Mouse (Mus musculus): ENCODE results near the gene Dap. TPM values are rescaled to one million over a fixed set of nuclear protein-coding genes. Genes with fewer than 3 reads are reported as not detected.

The Dap gene
- polyA plus RNA-seq, 1 experiment = 132 TPM

DNA sequence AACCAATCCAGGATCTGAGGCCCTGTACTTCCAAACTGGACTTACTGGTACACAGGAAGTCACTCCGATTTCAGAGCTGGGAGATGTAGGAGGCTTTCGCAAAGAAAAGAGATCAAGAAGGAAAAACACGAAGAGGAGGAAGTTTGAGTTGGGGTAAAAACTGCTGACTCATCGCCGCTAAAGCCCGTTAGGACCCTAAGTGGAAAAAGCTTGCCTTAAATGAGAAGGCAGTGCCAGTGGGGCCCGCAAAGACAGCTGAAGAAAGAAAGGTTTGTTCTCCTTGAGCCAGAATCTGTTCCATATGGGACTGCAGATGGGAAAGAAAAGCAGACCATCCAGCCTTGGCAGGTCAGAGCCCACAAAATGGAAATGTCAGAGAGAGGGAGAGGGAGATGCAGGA lies 24.8 kb downstream of the Dap start:
- Histone ChIP-seq H3K4me1 (ENCODE audit: control insufficient read depth, insufficient read depth, low read length) (peaks cover 22% of the 10 kb centered on the region), H3K4me3 (ENCODE audit: insufficient read depth, low read length) (no peak overlapping the region), H3K27ac (ENCODE audit: insufficient read depth, low read depth, low read length) (peak overlapping the region; percentile 8)
- TF ChIP-seq POLR2A (IDR thresholded peaks at IDR 0.05; ENCODE audit: borderline replicate concordance, low read depth, low read length) (no peak), CTCF (IDR thresholded peaks at IDR 0.05; ENCODE audit: low read depth, low read length) (no peak)

- TF ChIP-seq POLR2A (IDR thresholded peaks at IDR 0.05; ENCODE audit: borderline replicate concordance, low read depth, low read length) (no peak), CTCF (IDR thresholded peaks at IDR 0.05; ENCODE audit: low read depth, low read length) (no peak)
- H3K27ac ChIP-seq (ENCODE audit: insufficient read depth, low read depth, low read length) = no peak overlapping the region
- peaks cover 22% of the 10 kb centered on the region for H3K4me1 ChIP-seq (ENCODE audit: control insufficient read depth, insufficient read depth, low read length)
- no peak overlapping the region for H3K4me3 ChIP-seq (ENCODE audit: insufficient read depth, low read length)
Observed at GRCm38 (mm10) chr15:31250027-31250426, 25.9 kb downstream of the Dap start.

DNA sequence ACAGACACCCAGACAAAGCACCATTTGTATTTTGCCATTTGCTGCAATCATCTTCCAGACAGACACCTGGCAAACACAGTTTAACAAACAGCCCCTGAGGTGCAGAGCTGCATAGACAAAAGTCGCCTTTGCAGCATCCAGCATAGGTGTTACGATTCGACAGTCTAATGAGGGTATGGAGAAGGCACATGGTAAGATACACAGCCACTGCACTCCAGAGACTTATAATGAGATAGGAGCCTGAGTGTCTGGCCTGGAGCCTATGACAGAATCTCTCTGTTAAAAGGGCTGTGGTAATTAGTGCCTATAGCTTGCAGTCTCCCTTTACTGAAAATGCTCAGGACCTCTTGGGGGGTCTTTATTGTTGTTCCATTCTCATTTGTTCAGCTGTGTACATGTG lies 26.6 kb downstream of the Dap start:
- peaks cover 22% of the 10 kb centered on the region for H3K4me1 ChIP-seq (ENCODE audit: control insufficient read depth, insufficient read depth, low read length)
- TF ChIP-seq POLR2A (IDR thresholded peaks at IDR 0.05; ENCODE audit: borderline replicate concordance, low read depth, low read length) (no peak), CTCF (IDR thresholded peaks at IDR 0.05; ENCODE audit: low read depth, low read length) (no peak)
- H3K27ac ChIP-seq (ENCODE audit: insufficient read depth, low read depth, low read length) = no peak overlapping the region

GRCm38 (mm10) chr15:31251189-31251588 lies 27.1 kb downstream of the Dap start:
- TF ChIP-seq CTCF (IDR thresholded peaks at IDR 0.05; ENCODE audit: low read depth, low read length) (no peak), POLR2A (IDR thresholded peaks at IDR 0.05; ENCODE audit: borderline replicate concordance, low read depth, low read length) (no peak)
- H3K27ac ChIP-seq (ENCODE audit: insufficient read depth, low read depth, low read length) = no peak overlapping the region
- no peak overlapping the region for H3K4me3 ChIP-seq (ENCODE audit: insufficient read depth, low read length)
- peaks cover 22% of the 10 kb centered on the region for H3K4me1 ChIP-seq (ENCODE audit: control insufficient read depth, insufficient read depth, low read length)

More for the DNA sequence above, 26.6 kb downstream of the Dap start:
- no peak overlapping the region for H3K4me3 ChIP-seq (ENCODE audit: insufficient read depth, low read length)

- H3K4me3 ChIP-seq (ENCODE audit: insufficient read depth, low read length) = no peak overlapping the region
- TF ChIP-seq CTCF (IDR thresholded peaks at IDR 0.05; ENCODE audit: low read depth, low read length) (no peak), POLR2A (IDR thresholded peaks at IDR 0.05; ENCODE audit: borderline replicate concordance, low read depth, low read length) (no peak)
- H3K4me1 ChIP-seq (ENCODE audit: control insufficient read depth, insufficient read depth, low read length) = peaks cover 22% of the 10 kb centered on the region
- no peak overlapping the region for H3K27ac ChIP-seq (ENCODE audit: insufficient read depth, low read depth, low read length)
Observed at GRCm38 (mm10) chr15:31252590-31253311, 28.6 kb downstream of the Dap start.

DNA sequence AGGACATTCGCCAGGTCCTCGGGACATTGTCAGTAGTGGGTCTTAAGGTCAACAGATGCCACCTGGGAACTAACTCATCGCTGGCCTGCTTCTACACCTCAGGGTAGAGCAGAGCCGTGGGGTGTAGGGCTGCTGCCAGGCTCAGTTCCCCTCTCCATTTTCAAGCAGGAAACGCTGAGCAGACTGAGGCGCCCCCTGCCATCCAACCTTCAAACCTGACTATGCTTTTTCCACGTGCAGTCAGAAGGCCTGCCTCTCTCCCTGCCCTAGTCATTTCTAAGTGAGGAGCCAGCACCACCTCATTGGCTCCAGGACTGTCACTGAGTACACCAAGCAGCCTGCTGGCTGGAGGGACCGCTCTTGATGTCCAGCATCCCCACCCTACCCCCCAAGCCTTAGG lies 29.3 kb downstream of the Dap start:
- Histone ChIP-seq H3K27ac (ENCODE audit: insufficient read depth, low read depth, low read length) (no peak overlapping the region), H3K4me1 (ENCODE audit: control insufficient read depth, insufficient read depth, low read length) (peaks cover 18% of the 10 kb centered on the region)
- TF ChIP-seq POLR2A (IDR thresholded peaks at IDR 0.05; ENCODE audit: borderline replicate concordance, low read depth, low read length) (no peak), CTCF (IDR thresholded peaks at IDR 0.05; ENCODE audit: low read depth, low read length) (no peak)

DNA sequence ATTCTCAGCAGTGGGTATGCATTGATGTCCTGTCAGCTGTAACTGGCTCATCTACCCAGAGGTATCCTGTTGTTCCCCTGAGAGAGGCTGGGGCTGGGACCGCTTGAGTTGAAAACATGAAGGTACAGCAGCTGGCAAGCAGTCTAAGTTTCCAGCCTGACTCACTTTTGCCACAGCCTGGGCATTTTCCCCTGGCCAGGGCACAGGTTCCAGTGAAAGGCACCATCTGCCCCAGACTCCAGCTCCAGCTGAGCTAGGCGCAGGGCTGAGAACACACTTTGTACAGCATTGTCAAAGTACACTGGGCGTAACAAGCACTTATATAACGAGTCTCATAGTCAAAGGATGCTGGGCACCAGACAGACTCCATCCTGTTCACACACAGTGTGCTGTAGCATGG lies 29.8 kb downstream of the Dap start:
- Histone ChIP-seq H3K27ac (ENCODE audit: insufficient read depth, low read depth, low read length) (no peak overlapping the region), H3K4me1 (ENCODE audit: control insufficient read depth, insufficient read depth, low read length) (peaks cover 12% of the 10 kb centered on the region), H3K4me3 (ENCODE audit: insufficient read depth, low read length) (no peak overlapping the region)
- TF ChIP-seq CTCF (IDR thresholded peaks at IDR 0.05; ENCODE audit: low read depth, low read length) (no peak), POLR2A (IDR thresholded peaks at IDR 0.05; ENCODE audit: borderline replicate concordance, low read depth, low read length) (no peak)

More for the DNA sequence above, 29.3 kb downstream of the Dap start:
- no peak overlapping the region for H3K4me3 ChIP-seq (ENCODE audit: insufficient read depth, low read length)

DNA sequence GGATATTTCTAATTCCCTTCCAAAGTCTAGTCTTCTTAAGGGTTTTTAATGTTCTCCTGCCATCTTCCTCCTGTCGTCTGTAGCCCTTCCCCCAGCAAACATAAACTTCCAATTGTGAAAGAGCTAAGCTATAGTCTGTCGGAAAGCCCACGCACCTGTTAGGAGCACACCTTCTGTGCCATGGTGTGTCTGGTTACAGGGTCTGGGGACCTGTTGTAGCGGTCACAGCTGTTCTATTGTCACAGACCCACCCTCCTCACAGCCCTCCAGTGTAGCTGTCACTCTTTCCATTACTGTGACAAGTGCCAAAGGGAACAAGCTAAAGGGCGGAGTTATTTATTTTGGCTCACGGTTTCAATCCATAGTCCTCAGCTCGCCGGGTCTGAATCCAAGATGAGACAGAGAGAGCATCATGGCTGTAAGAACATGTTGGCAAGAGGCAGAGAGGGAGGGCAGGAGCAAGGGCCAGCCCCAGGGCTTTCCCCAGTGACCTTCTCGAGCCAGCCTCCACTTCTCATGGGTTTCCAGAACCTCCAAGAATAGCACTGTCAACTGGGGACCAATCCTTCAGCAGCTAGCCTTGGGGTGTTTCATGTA lies 30.9 kb downstream of the Dap start:
- H3K4me1 ChIP-seq (ENCODE audit: control insufficient read depth, insufficient read depth, low read length) = peaks cover 4% of the 10 kb centered on the region
- no peak for TF ChIP-seq POLR2A (IDR thresholded peaks at IDR 0.05; ENCODE audit: borderline replicate concordance, low read depth, low read length)
- TF ChIP-seq CTCF (IDR thresholded peaks at IDR 0.05; ENCODE audit: low read depth, low read length) = no peak

GRCm38 (mm10) chr15:31255762-31256161 lies 31.6 kb downstream of the Dap start:
- no peak for TF ChIP-seq CTCF (IDR thresholded peaks at IDR 0.05; ENCODE audit: low read depth, low read length)
- TF ChIP-seq POLR2A (IDR thresholded peaks at IDR 0.05; ENCODE audit: borderline replicate concordance, low read depth, low read length) = no peak
- no peak overlapping the region for H3K4me3 ChIP-seq (ENCODE audit: insufficient read depth, low read length)
- H3K27ac ChIP-seq (ENCODE audit: insufficient read depth, low read depth, low read length) = no peak overlapping the region
- no peaks in the 10 kb centered on the region for H3K4me1 ChIP-seq (ENCODE audit: control insufficient read depth, insufficient read depth, low read length)

More for the DNA sequence above, 30.9 kb downstream of the Dap start:
- H3K4me3 ChIP-seq (ENCODE audit: insufficient read depth, low read length) = no peak overlapping the region
- no peak overlapping the region for H3K27ac ChIP-seq (ENCODE audit: insufficient read depth, low read depth, low read length)

DNA sequence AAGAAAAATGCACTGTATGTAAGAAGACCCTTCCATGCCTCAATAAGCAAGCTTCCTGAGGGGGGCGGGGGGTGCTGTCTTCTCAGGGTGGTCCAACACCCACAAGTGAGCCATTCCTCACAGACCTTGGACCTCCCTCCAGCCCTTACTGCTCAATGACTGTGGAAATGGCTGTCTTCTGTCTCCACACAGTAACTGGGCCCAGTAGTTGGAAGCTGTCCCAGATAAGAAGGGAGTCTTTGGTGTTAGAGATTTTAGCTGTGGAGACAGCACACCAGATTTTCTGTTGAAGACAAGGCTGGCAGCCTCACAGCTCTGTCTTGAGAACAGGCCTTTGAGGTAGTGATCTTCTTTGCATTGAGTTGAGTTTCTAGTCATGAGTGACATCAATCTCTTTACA lies 33.2 kb downstream of the Dap start:
- Histone ChIP-seq H3K27ac (ENCODE audit: insufficient read depth, low read depth, low read length) (no peak overlapping the region), H3K4me1 (ENCODE audit: control insufficient read depth, insufficient read depth, low read length) (no peaks in the 10 kb centered on the region), H3K4me3 (ENCODE audit: insufficient read depth, low read length) (no peak overlapping the region)
- TF ChIP-seq POLR2A (IDR thresholded peaks at IDR 0.05; ENCODE audit: borderline replicate concordance, low read depth, low read length) = no peak
- TF ChIP-seq CTCF (IDR thresholded peaks at IDR 0.05; ENCODE audit: low read depth, low read length) = no peak
